Mouse (Mus musculus): ENCODE measurements at regions not wholly inside any gene's neighbourhood (a gene's known extent, or its start where the extent isn't known, plus 50 kb on each side); places are given as distances from the start of the nearest gene placed in this dataset.

DNA sequence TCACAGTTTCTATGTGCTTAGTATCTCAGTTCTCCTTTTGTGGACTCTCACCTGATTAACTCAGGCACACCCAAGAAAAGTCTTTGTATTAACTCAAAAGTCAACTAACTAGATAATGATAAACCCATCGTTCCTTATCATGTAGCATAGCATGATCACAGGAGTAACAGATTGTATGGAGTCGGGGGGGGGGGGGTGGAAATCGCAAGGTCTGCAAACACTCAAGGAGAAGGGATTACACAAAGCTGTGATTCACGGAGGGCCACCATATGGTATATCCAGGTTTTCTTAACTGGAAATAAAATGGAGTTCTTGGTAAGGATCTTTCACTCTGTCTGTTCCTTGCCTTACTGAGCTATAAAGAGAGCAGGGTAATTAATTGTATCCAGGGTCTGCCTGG lies 190.1 kb upstream of the Arid1b start:
- DNase-seq (ENCODE audit: low spot score) = no peak

- no peak for DNase-seq (ENCODE audit: low spot score)
These were observed 188.1 kb upstream of the Arid1b start for GRCm38 (mm10) chr17:4806051-4806450.

DNA sequence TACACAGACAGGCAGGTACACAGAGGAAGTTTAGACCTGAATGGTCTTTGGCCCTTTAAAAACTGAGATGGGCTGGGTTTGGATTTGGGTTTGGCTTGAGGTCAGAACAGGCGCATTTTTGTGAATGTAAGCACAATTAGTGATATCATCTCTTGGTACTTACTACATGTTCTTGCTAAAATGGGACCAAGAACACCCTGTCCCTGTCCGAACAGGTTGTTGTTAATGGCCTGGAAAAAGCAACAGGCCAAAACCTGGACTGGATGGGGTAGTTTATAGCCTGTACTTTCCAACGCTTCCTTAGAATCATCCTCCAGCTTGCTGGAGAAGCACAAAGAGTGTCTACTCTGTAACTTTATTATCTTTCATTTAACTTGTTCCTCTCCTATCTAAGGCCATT lies 185.2 kb upstream of the Arid1b start:
- no peak for DNase-seq (ENCODE audit: low spot score)

DNA sequence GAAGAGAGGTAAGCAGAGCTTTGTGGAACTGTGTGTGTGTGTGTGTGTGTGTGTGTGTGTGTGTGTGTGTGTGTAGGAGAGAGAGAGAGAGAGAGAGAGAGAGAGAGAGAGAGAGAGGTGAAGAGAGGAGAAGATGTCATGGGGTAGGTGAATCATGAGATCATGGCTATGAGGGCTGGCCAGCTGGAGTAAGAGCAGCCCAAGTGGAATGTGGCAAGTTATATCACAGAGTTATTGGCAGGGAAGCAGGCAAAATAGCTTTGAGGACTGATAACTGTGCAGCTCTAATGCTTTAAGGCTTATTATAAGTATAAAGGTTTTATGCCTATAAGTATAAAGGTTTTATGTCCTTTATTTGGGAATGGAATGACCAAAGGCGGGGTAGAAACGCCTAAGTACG lies 180.9 kb upstream of the Arid1b start:
- DNase-seq (ENCODE audit: low spot score) = no peak

GRCm38 (mm10) chr17:4813666-4814065 lies 180.5 kb upstream of the Arid1b start:
- no peak for DNase-seq (ENCODE audit: low spot score)

DNA sequence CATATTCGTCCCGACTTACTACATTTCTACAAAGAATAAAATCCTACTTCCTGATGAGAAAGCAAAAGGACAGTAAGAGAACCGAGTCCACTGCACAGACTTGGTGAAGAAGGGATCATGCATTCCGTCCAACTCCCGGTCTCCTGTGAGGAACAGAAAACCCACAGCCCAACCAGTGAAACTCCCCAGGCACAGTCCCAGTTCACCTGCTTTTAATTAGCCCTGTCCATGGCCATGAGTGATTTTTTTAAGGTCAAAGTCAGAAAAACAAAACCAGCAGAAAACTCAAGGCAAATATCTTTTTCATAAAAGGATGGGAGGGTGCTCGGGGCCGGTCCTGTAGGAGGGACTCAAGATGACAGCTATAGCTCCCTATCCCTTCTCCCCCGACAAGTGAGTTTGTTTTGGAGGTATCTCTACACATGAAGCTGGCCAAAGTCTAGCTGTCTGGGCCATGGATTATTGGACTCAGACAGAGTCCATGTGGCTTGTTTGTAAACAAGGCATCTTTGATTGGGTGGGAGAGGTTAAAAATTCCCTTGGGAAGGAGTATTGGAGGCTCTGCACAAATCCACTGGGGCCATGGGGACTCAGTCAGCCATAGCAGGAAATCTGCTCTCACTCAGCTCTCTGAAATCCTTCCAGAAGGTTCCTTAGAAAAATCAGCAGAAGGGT lies 168.8 kb upstream of the Arid1b start:
- DNase-seq (ENCODE audit: low spot score) = peak; percentile 49

DNA sequence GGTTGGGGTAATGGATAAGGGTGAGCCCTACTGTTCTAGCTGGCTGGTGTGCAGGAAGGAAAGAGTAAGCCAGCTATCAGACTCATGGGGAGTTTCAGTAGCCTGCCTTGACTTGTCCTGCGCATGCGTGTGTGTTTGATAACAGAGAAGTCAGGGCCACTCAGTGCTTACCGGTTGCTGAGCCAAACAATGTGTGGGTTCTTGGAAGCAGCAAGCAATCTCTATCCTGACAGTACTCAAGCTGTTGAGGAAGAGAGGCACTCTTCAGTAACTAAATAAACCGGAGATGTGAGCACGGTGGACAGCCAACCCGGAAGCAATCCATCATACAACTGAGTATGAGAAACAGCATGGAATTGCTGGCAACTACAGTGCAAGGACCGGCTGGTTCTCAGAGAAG lies 160.1 kb upstream of the Arid1b start:
- no peak for DNase-seq (ENCODE audit: low spot score)

DNA sequence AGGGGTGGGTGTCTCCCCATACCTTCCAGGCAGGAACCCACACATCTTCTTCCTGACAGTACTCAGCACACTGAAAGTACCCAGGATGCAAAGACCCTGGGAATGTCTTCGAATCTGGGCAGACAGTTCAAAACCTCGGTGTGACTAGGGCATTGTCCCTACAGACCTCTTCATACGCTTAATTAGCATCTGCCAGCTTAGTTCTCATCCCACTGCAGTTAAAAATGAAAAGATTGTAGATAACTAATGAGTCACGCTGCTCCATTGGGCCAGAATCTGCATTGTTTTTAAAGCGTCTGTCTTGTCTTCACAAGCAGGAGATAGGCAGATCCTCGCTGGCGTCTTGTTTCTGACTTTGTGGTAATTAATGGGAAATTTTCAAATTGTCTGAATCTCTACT lies 159.6 kb upstream of the Arid1b start:
- no peak for DNase-seq (ENCODE audit: low spot score)

- DNase-seq (ENCODE audit: low spot score) = no peak
These were observed 158.9 kb upstream of the Arid1b start for GRCm38 (mm10) chr17:4835065-4835705.

DNA sequence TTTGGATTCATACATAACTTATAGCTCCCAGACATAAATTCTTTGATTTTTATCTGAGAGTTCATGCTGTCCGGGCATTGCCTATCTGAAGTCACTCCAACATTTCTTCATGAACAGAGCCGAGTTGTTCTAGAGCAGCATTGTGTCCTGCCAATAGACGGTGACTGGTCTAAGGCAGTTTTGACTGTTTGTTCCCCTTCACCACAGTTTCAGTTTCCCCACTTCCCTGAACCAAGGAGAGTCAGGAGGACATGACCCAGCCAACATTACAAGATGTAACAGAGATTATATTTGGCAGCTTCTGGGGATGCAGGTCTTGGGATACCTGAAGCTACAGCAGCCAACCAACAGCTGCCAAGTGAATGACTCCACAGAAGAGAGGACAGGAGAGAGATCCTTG lies 154.0 kb upstream of the Arid1b start:
- no peak for DNase-seq (ENCODE audit: low spot score)

- DNase-seq (ENCODE audit: low spot score) = no peak
These were observed 135.8 kb upstream of the Arid1b start for GRCm38 (mm10) chr17:4858304-4858703.

GRCm38 (mm10) chr17:4864901-4865300 lies 129.2 kb upstream of the Arid1b start:
- DNase-seq (ENCODE audit: low spot score) = no peak

GRCm38 (mm10) chr17:4865621-4866020 lies 128.5 kb upstream of the Arid1b start:
- no peak for DNase-seq (ENCODE audit: low spot score)

DNA sequence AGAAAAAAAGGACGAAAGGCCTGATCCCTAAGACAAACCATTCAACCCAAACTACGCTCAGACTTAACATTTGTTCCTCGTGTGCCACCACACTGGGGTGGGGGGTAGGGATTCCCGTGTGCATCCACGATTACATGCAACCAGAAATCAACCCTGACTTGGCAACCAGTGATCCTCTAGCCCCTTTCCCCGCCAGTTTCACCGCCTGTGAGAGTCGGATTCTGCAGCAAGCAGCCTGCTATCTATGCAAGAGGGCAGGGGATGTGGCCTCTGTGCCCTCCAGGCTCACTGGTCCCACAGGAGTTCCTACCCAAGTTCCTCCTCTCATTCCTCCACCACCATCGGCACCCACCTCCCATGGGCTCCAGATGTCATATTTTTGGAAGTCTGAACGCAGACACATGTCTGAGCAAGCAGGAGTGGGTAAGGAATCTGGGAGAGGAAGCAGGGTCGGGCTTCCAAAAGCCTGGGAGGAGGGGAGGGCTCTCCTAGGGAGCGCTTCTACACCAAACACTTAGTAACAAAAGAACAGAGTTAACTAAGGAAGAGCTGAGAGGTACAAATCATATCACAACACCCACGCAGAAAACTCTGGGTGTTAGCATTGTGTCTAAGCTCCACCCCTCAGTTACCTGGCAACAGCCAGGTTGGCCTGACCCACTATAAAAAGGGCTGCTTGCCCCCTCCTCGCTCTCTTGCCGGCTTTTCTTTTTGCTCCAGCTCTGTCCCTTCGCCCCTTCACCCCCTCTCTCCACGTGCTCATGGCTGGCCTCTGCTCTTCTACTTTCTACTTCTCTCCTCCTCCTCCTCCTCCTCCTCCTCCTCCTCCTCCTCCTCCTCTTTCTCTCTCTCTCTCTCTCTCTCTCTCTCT lies 127.9 kb upstream of the Arid1b start:
- DNase-seq (ENCODE audit: low spot score) = no peak

- DNase-seq (ENCODE audit: low spot score) = no peak
These were observed 127.0 kb upstream of the Arid1b start for GRCm38 (mm10) chr17:4867083-4867482.

DNA sequence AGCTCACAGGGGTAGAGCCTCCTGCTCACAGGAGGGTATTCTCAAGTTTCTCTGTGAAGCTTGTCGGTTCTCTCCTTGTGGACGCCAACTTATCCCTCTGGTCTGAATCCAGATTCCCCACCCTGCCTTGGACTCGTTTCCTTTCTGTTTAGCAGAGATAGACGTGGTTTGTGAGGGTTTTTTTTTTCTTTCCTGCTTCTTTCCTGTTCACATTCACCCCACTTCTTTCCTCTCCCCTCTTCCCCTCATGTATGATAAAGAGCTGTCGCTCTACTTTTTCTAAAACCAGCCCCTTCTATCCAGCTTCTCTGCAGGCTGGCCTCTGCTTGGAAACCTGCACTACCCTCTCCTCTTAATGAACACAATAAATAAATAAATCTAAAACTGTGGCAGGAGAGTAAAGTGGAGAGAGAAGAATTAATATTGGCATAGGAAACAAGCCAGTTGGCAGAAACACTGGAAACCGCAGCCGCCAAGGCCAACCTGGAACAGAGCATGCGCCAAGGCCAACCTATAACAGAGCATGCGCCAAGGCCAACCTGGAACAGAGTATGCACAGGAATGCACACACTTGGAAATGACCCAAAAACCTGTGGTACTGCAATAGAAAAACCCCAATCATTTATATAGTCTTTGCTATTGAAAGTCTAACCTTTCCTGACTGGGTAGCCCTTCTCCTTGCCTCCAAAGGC lies 126.2 kb upstream of the Arid1b start:
- DNase-seq (ENCODE audit: low spot score) = no peak

- no peak for DNase-seq (ENCODE audit: low spot score)
These were observed 125.7 kb upstream of the Arid1b start for GRCm38 (mm10) chr17:4868446-4868825.

- no peak for DNase-seq (ENCODE audit: low spot score)
These were observed 125.3 kb upstream of the Arid1b start for GRCm38 (mm10) chr17:4868861-4869260.

DNA sequence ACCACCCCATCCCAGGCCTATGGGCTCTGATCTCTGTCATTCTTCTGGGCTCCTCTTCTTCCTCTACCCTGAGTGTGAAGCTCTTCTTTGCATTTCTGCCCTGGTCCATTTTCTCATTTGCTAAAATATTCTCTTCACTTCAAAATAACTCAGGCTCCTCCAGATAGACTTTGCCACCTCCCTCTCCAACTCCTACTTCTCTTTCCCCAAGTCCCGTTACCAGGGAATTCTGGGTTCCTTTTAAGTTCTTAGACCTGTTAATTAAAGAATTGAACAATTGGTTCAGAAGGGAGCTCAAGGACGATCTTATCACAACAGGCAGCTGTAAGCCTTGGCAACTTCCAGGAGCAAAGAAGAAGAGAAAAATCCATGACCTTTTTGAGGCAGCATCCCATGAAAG lies 122.9 kb upstream of the Arid1b start:
- no peak for DNase-seq (ENCODE audit: low spot score)

DNA sequence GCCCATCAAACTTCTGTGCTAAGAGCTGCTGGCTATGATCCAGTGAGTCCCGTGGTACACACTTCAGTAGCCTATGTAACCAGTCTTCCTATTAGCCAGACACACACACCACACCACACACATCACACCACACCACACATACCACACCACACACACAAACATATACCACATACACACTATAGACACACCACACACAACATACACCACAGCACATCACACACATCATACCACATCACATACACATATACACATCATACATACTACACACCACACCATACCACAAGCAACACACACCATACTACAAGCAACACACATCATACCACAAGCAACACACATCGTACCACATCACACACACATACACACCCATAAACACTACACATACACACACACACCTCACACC lies 119.7 kb upstream of the Arid1b start:
- DNase-seq (ENCODE audit: low spot score) = no peak

DNA sequence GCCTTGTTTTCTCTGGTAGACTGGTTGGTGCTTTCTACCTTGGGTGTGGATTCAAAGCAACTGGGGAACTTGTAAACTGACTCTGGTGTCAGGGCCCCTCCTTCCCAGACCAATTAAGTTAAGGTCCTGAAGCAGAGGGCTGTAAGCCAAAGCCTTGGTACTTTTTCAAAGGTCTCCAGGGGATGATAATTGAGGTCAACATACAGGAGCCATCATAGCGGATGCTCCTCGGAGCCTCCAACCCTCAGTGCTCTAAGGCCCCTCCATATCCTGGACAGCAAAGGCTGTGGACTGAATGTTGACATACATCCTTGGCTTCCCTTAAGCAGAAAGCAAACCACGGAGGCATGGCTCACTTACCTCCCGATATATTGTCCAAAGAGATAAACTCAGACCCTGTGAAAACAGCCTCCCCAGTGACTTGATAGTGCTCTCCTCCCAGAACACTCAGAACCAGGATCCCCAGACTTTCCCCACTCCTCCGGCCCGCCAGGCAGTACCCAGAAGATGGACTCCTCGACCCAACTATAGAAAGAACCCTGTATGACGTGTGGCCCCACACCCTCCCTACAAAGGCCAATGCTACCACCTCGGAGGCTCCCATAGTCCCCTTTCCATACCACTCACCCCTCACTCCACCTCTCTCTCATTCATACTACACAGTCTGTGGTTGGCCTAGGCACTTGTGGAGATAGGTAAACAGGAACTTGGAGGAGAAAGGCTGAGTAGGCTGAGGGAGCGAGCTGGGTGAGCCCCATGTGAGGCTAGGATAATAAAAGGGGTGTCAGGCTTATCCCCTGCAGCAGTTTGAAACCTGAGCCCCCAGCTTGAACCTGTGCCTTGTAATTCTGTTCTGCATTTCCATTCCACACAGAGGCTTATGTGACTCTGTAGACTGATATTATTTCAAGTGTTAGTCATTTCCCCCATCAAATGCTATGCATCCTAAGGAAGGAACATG lies 118.8 kb upstream of the Arid1b start:
- DNase-seq (ENCODE audit: low spot score) = no peak

Measured in embryo, embryonic 10.5 days (tissue).